Mouse (Mus musculus) heart, adult 11 months (tissue): ENCODE measurements around the gene Kdm4d.
"Not testable (repeated sequence)": the region's sequence is repeated elsewhere in the genome, so short reads cannot be mapped to it uniquely, and the experiment has no call there.

ENCODE experiments used
- DNase-seq: peaks from one replicate; pipeline ENCODE4 v3.0.0; 2022

Gene Kdm4d

DNA sequence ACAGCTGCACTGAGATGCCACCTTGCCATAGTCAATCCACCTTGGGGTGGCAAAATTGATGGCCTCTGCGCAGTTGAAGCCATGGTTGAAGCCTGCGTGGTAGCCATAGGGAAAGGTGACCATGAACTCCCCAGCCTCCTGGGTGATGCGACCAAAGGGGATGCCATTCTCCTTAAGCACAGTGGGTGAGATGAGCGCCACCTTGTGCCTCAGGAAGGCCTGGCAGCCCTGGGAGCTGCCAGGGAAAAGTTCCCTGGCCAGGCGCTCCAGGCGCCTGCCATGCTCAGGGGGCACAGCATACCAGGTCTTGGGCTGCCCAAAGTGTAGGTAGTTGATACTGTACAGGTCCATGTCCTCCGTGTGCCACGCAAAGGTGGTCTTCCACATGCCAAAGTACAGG lies 49.2 kb downstream of the Kdm4d start:
- DNase-seq: not testable (repeated sequence)

GRCm38 (mm10) chr9:14447086-14447485 lies 53.2 kb downstream of the Kdm4d start:
- peak; percentile 44 for DNase-seq

DNA sequence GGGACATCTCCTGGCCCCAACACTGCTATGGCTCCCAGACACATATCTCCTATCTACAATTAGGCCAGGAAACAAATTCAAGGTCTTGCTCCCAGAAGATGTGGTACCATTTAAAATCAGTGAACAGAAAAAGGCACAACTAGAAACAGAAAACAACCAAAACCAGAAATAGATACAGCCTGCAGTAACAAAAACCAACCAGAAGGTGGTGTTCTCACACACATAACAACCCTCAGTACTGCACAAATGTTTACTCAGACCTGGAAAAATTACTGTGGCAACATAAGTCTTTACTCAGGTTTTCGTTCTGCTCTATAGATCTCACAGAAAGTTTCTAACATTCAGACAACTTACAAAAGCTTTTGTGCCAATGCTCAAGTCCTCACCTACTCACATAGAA lies 59.9 kb downstream of the Kdm4d start:
- no peak for DNase-seq

GRCm38 (mm10) chr9:14433252-14433939 lies 66.9 kb downstream of the Kdm4d start:
- DNase-seq: peak; percentile 84
